Mouse (Mus musculus) heart, postnatal 14 days (tissue): ENCODE results near the gene Arpc1b. TPM values are rescaled to one million over a fixed set of nuclear protein-coding genes. Genes with fewer than 3 reads are reported as not detected.

Experiments used
- DNase-seq, 2 experiments: peaks; one replicate each; pipeline ENCODE4 v3.0.0; 2021 to 2022
- intact Hi-C: fragments of 180-260 bp; cut with DNase I; formaldehyde crosslinking; loops from one replicate; pipeline ENCODE4 v1.15.1; 2025
- total RNA-seq, 2 experiments: library from RNA; stranded (reverse); gene quantifications; 2 replicates each; pipeline ENCODE4 v1.2.3; 2021

The Arpc1b gene
- total RNA-seq, 2 experiments from 2014 or later, result 97.2 to 113 TPM

GRCm38 (mm10) chr5:145140611-145141010, 26.6 kb downstream of the Arpc1b start:
- intact Hi-C loops, result loop anchor here (2.0 kb wide), 2 partner anchors 26 to 64 kb away; partner anchors contain the start of genes Cpsf4, Ptcd1 and Zkscan5
- DNase-seq, result no peak

- intact Hi-C loops, result no loop called here
- DNase-seq, result no peak
Observed at GRCm38 (mm10) chr5:145147748-145148147, 33.7 kb downstream of the Arpc1b start.

- DNase-seq, result no peak
- intact Hi-C loops, result no loop called here
Observed at GRCm38 (mm10) chr5:145149294-145149693, 35.3 kb downstream of the Arpc1b start.

- DNase-seq, result no peak
- intact Hi-C loops, result no loop called here
Observed at GRCm38 (mm10) chr5:145152690-145153089, 38.7 kb downstream of the Arpc1b start.

GRCm38 (mm10) chr5:145161361-145161760, 47.3 kb downstream of the Arpc1b start:
- intact Hi-C loops, result no loop called here
- DNase-seq, result no peak

- intact Hi-C loops, result loop anchor here (5.0 kb wide), 1 partner anchor 68 kb away; the partner anchor contains the start of gene Zfp655
- no peak for DNase-seq
Observed at GRCm38 (mm10) chr5:145164710-145165109, 50.7 kb downstream of the Arpc1b start.

GRCm38 (mm10) chr5:145165184-145165583, 51.2 kb downstream of the Arpc1b start:
- no peak for DNase-seq
- intact Hi-C loops, result loop anchor here (5.0 kb wide), 1 partner anchor 67 kb away; the partner anchor contains the start of gene Zfp655

- intact Hi-C loops, result loop anchor here (2.0 to 5.0 kb wide), 2 partner anchors 26 to 66 kb away; partner anchors contain the start of genes Bud31, Pdap1 and Zfp655
- peak; percentile 98 to 99 for DNase-seq
Observed at GRCm38 (mm10) chr5:145166536-145167305, 52.7 kb downstream of the Arpc1b start, which contains the start of the genes Ptcd1 and Cpsf4. Gene Ptcd1 (minus strand): TSS chr5:145167108. Gene Cpsf4 (plus strand): TSS chr5:145167213.

- no peak for DNase-seq
- intact Hi-C loops, result loop anchor here (2.0 to 5.0 kb wide), 2 partner anchors 26 to 65 kb away; partner anchors contain the start of genes Bud31, Pdap1 and Zfp655
Observed at GRCm38 (mm10) chr5:145167306-145167661, 53.3 kb downstream of the Arpc1b start.

GRCm38 (mm10) chr5:145178461-145178980, 64.5 kb downstream of the Arpc1b start:
- DNase-seq, result no peak
- intact Hi-C loops, result no loop called here

Other genes with a start within 250 kb of the Arpc1b start
- gene Smurf1, start 148.4 kb upstream of the Arpc1b start, total RNA-seq, result 10 to 100 TPM; 23.7 to 25.4 TPM
- gene Gm4871, start 81.5 kb upstream of the Arpc1b start, total RNA-seq, result not detected
- gene 1700018F24Rik, start 71.2 kb upstream of the Arpc1b start, total RNA-seq, result not detected
- 10 to 100 TPM; 63.3 to 67.2 TPM for gene Arpc1a, start 30.4 kb upstream of the Arpc1b start, total RNA-seq
- not detected for gene Kpna7, start 30.2 kb upstream of the Arpc1b start, total RNA-seq
- gene Pdap1, start 26.0 kb downstream of the Arpc1b start, total RNA-seq, result 10 to 100 TPM; 41.6 to 42.6 TPM
- gene Bud31, start 26.1 kb downstream of the Arpc1b start, total RNA-seq, result 10 to 100 TPM; 59.5 to 73.7 TPM
- 10 to 100 TPM; 27.1 to 27.8 TPM for gene Ptcd1, start 52.9 kb downstream of the Arpc1b start, total RNA-seq
- 10 to 100 TPM; 10.3 to 12.4 TPM for gene Cpsf4, start 53.0 kb downstream of the Arpc1b start, total RNA-seq
- gene Atp5j2, start 77.8 kb downstream of the Arpc1b start, total RNA-seq, result 100 to 1,000 TPM; 871 to 935 TPM
- 1 to 10 TPM; 6.3 to 6.6 TPM for gene Zkscan14, start 87.7 kb downstream of the Arpc1b start, total RNA-seq
- 10 to 100 TPM in 1 of 2 experiments, 1 to 10 TPM in 1; 9.9 to 10.0 TPM for gene Zkscan5, start 90.3 kb downstream of the Arpc1b start, total RNA-seq
- 10 to 100 TPM; 28.3 to 31.9 TPM for gene Zfp655, start 117.5 kb downstream of the Arpc1b start, total RNA-seq
- gene Zscan25, start 166.3 kb downstream of the Arpc1b start, total RNA-seq, result 10 to 100 TPM; 11.0 to 13.9 TPM
- gene Cyp3a57, start 231.1 kb downstream of the Arpc1b start, total RNA-seq, result not detected